ENCODE assay signal across 10 mouse cellular contexts in genomic region chr2:72113716-72114115, GRCm38 (mm10).
DNase-seq lines count a peak whose midpoint lies in the region; ATAC-seq lines count a peak whose summit lies in the region.
"Had no signal": no experiment of that assay in that cellular context is flagged by ENCODE, and none has a peak within 500 bp of the region (broad histone marks: within the 10 kb centered on the region; RNA-seq: fewer than 3 reads in every experiment).

No protein-coding gene starts in this region.

- H3K36me3 ChIP-seq in heart, embryonic 13.5 days, result no peaks in the 10 kb centered on the region
- no peaks in the 10 kb centered on the region for H3K36me3 ChIP-seq in heart, embryonic 10.5 days
- H3K36me3 ChIP-seq in intestine, embryonic 15.5 days, result no peaks in the 10 kb centered on the region
- H3K36me3 ChIP-seq in stomach, embryonic 14.5 days (ENCODE audit: control insufficient read depth, insufficient read depth, low read length), result no peaks in the 10 kb centered on the region
- H3K36me3 ChIP-seq: neural tube, embryonic 12.5 days had no signal

- H3K9ac ChIP-seq in heart, embryonic 13.5 days, result 0 out of 2 replicates have a peak overlapping the region, but pooled peaks have one; percentile 14
- no peak overlapping the region for H3K9ac ChIP-seq in intestine, embryonic 15.5 days
- no peak overlapping the region for H3K9ac ChIP-seq in stomach, embryonic 14.5 days (replicated peaks; ENCODE audit: low read depth, low read length)
- H3K9ac ChIP-seq: neural tube, embryonic 12.5 days had no signal

- H3K4me2 ChIP-seq in heart, embryonic 13.5 days, result no peak overlapping the region
- H3K4me2 ChIP-seq in intestine, embryonic 15.5 days (replicated peaks), result no peak overlapping the region
- no peak overlapping the region for H3K4me2 ChIP-seq in stomach, embryonic 14.5 days (replicated peaks; ENCODE audit: low read depth, low read length)
- H3K4me2 ChIP-seq: neural tube, embryonic 12.5 days had no signal

- H3K4me1 ChIP-seq in heart, embryonic 13.5 days, result peaks cover 37% of the 10 kb centered on the region
- H3K4me1 ChIP-seq in heart, embryonic 10.5 days, result peaks cover 28% of the 10 kb centered on the region
- peaks cover 5% of the 10 kb centered on the region; the same call in 1 of the 2 replicates for H3K4me1 ChIP-seq in intestine, embryonic 15.5 days (replicated peaks)
- H3K4me1 ChIP-seq in stomach, embryonic 14.5 days (ENCODE audit: control insufficient read depth, insufficient read depth, low read length), result peaks cover 8% of the 10 kb centered on the region; the same call in 1 of the 2 replicates

- H3K27me3 ChIP-seq in heart, embryonic 13.5 days (replicated peaks), result no peaks in the 10 kb centered on the region; the same call in 1 of the 2 replicates
- no peaks in the 10 kb centered on the region for H3K27me3 ChIP-seq in heart, embryonic 10.5 days (ENCODE audit: insufficient read depth, poor library complexity, severe bottlenecking)
- no peaks in the 10 kb centered on the region for H3K27me3 ChIP-seq in intestine, embryonic 15.5 days (replicated peaks)
- no peaks in the 10 kb centered on the region for H3K27me3 ChIP-seq in stomach, embryonic 14.5 days (ENCODE audit: control insufficient read depth, insufficient read depth, low read length)
- H3K27me3 ChIP-seq: neural tube, embryonic 12.5 days had no signal

- 58% methylated on average over 5 of the region's 5 CpGs for WGBS in heart, embryonic 13.5 days
- 75% methylated on average over 5 of the region's 5 CpGs for WGBS in heart, embryonic 10.5 days
- WGBS in intestine, embryonic 15.5 days, result 49% methylated on average over 5 of the region's 5 CpGs
- WGBS in stomach, embryonic 14.5 days, result 55% methylated on average over 5 of the region's 5 CpGs

- peak overlapping the region; percentile 42; the same call in 1 of the 2 replicates for H3K27ac ChIP-seq in heart, embryonic 13.5 days (replicated peaks)
- no peak overlapping the region for H3K27ac ChIP-seq in heart, embryonic 10.5 days
- H3K27ac ChIP-seq in intestine, embryonic 15.5 days, result peak overlapping the region; percentile 61
- H3K27ac ChIP-seq in stomach, embryonic 14.5 days (ENCODE audit: low read length), result peak overlapping the region; percentile 39; the same call in 1 of the 2 replicates
- H3K27ac ChIP-seq: macrophage; neural tube, embryonic 12.5 days had no signal

- no peaks in the 10 kb centered on the region for H3K9me3 ChIP-seq in heart, embryonic 13.5 days
- no peaks in the 10 kb centered on the region for H3K9me3 ChIP-seq in heart, embryonic 10.5 days
- no peaks in the 10 kb centered on the region for H3K9me3 ChIP-seq in intestine, embryonic 15.5 days
- no peaks in the 10 kb centered on the region for H3K9me3 ChIP-seq in stomach, embryonic 14.5 days (ENCODE audit: control insufficient read depth, low read depth, low read length)
- H3K9me3 ChIP-seq: neural tube, embryonic 12.5 days had no signal

- no peak overlapping the region for H3K4me3 ChIP-seq in heart, embryonic 13.5 days
- H3K4me3 ChIP-seq in heart, embryonic 10.5 days, result no peak overlapping the region
- no peak overlapping the region for H3K4me3 ChIP-seq in intestine, embryonic 15.5 days (replicated peaks)
- no peak overlapping the region for H3K4me3 ChIP-seq in stomach, embryonic 14.5 days (ENCODE audit: low read depth, low read length)
- H3K4me3 ChIP-seq: neural tube, embryonic 12.5 days had no signal

- DNase-seq in heart, embryonic 10.5 days (ENCODE audit: low spot score), result no peak
- DNase-seq in ovary, adult 18-20 months (ENCODE audit: low spot score), result peak; percentile 18
- no peak for DNase-seq in ovary, postnatal 14 days (ENCODE audit: low spot score)
- no peak for DNase-seq in left cerebral cortex, adult 8-10 months (ENCODE audit: low spot score in 2 of 2)
- no peak for DNase-seq in cerebellum, adult 18-20 months

- ATAC-seq in heart, embryonic 13.5 days (ENCODE audit: extremely low read depth, insufficient number of reproducible peaks, low FRiP score, low TSS enrichment), result no peak
- ATAC-seq in intestine, embryonic 15.5 days, result no peak
- ATAC-seq in stomach, embryonic 14.5 days (ENCODE audit: insufficient number of reproducible peaks, insufficient read depth, low FRiP score, low read depth), result no peak
